Mouse (Mus musculus): Measurements from ENCODE around the gene Mgat3.

Mgat3 gene

DNA sequence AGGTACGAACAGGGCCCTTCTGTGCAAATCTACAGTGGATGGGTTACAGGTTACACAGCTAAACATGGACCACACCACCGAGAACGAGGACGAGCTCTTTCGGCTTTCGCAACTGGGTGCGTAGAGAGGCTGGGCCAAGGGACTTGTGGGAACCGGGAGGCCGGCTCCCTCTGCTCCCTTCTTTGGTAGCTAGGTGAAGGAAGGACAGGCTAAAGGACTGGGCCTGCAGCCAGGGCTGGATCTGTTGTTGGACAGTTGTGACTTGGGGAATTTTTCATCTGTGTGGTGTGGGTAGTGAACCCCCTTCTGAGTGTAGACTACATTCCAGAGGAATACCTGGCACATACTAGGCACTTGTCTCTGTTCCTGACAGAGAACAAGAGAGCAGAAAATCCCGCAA lies 20.9 kb upstream of the Mgat3 start:
- no peak for DNase-seq

DNA sequence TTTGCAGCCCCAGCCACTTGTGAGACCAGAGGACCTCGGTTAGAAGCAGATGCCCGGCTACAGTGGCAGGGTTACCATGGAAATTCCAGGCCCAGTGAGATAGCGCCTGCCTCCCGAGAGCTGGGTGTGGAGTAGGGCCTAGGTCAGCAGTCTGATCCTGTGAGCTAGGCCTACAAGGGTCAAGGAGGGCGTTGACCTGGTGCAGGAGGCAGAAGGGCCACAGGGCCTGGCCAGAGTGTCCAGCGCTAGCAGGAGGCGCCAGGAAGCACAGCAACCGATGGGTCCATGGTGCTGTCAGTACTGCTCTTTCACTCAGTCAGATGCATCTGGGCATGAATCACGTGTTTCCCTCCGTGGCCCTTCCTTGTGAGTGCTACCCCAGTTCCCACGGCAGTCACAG lies 19.8 kb upstream of the Mgat3 start:
- no peak for DNase-seq

DNA sequence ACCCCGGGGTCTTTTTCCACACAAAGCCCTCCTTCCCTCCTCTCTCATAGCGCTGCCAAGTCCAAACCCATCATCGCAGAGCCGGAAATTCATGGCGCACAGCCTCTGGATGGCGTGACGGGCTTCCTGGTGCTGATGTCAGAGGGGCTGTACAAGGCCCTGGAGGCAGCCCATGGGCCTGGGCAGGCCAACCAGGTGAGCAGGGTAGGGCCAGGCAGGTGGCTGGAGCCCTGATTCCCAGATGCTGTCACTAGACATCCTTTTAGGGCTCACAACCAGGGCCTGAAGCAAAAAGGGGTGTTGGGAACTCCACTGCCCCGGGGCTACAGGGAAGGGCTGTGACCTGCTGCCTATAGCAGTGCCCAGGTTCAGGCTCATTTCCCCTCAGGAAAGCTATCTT lies 17.8 kb upstream of the Mgat3 start:
- no peak for DNase-seq

DNA sequence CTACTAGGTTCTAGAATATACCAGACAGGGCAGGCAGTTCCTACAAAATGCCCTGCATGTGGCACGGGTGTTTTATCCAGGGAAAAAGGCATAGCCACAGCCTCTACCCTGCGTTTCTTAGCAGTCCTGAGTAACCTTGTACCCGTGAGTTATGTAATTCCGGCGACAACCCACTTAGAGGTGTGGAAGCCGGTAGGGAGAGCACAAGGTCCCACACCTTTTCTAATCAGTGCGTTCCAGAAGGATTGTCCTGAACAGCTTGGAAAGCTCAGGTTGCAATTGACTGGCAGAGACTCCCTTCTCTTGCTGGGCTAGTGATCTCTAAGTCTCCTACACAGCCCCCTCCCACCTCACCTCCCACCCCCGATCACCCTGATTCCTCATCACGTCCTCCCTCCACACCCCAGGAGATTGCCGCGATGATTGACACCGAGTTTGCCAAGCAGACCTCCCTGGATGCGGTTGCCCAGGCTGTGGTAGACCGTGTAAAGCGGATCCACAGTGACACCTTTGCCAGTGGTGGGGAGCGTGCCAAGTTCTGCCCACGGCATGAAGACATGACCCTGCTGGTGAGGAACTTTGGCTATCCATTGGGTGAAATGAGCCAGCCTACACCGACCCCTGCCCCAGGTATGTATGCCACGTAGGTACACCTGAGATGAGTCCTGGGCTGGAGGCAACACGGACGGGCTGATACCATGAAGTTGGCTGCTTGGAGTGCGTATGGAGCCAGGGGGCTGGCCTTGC lies 16.2 kb upstream of the Mgat3 start:
- DNase-seq, result no peak

DNA sequence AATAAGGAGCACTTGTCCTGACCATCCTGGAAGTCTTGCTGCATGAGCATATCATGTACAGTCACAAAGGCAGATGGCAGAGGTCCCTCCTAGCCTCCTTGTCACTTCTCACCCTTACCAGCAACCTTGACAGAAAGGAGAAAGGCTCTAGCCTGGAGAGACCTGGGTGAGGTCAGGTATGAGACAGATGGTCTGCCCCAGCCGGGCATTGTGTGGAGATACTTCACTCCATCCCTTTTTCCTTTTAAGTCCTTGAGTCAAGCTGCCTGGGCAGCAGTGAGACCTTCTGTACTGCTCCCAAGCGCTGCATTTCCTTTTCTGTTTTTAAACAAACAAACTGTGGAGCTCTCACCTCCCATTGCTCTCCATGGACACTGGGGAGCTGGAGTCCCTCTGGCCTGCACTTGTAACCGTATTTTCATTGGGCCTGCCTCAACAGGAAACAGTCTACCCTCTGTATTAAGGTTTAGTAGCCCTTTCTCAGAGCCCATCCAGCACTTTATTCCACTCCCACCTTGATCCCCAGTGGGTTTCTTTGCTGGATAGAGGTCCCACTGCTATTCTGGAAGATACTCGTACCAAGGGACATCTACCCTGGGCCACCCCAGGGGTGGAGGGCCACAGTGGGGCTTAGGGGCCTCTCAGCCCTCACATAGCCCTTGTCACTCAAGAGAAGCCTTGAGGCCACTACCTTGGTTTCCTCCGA lies 15.4 kb upstream of the Mgat3 start:
- DNase-seq, result no peak

DNA sequence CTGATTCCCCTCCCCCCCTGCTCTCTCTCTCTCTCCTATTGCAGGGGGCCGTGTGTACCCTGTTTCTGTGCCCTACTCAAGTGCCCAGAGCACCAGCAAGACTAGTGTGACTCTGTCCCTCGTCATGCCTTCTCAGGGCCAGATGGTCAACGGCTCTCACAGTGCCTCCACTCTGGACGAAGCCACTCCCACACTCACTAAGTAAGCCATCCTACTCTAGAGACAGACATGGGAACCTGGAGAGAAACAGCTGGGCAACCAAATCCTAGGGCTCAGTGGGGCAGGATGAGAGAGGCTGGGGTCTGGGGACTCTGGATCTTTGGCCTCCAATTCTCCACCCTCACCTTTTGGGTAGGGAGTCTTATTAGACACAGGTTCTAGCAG lies 14.8 kb upstream of the Mgat3 start:
- no peak for DNase-seq

DNA sequence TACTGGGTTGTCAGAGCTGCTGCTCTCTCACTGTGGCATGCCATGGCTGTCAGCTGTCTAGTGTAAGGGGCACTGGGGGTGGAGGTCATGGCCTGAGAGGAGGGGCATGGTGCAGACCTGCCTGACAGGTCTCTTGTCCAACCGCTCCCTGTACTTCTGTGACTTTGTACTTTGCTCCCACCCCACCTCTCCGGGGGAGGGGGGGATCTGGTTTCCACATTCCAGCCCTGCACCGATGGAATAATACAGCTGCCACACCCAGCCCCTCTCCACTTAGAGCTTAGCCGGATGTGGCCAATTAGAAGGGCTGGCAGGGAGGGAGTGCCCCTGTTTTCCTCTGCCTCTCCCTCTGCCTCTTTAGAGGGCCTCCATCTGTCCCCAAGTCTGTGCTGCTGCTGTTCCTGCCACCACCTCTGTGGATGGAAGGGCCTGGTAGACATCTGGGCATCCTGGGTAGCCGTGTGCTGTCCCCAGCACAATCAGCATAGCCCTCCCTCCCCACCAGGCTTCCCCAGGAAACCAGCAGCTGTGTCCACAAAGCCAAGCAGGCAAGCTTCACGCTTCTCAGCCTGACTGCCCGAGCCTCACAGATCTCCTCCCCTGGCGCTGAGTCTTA lies 14.1 kb upstream of the Mgat3 start:
- no peak for DNase-seq

DNA sequence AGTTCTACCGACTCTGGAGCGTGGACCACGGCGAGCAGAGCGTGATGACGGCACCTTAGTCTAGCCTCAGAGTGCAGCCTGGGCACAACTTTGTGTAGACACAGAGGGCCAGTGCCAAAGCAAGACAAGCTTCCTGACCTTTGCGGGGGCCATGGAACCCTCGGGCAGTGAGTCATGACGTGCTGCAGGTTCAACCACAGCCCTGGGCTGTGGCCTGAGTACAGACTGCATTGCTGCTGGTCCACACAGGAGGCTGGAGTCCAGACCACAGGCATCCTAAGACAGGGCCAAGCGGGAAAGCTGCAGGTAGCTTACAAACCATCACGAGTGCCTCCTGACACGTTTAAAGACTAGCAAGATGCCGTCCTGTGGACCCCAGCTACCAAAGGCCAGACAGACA lies 13.3 kb upstream of the Mgat3 start:
- no peak for DNase-seq

DNA sequence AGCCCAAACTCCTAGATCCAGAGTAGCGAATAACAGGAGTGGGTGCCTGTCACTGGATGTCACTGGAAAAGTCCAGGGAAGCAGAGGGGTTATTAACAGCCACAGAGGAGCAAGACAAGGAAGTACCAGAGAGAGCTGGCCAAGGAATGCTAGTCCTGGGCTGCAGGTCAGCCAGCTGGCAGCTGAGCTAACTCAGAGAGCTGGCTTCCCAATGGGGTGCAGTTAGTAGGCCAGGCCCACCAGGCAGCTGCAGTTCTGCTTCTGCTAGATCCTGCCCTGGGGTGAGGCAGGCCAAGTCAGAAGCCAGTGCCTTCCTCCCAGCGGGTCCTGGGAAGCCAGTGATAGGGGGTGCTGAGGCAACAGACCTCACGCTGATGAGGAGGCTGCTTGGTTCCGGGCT lies 12.8 kb upstream of the Mgat3 start:
- DNase-seq, result no peak

DNA sequence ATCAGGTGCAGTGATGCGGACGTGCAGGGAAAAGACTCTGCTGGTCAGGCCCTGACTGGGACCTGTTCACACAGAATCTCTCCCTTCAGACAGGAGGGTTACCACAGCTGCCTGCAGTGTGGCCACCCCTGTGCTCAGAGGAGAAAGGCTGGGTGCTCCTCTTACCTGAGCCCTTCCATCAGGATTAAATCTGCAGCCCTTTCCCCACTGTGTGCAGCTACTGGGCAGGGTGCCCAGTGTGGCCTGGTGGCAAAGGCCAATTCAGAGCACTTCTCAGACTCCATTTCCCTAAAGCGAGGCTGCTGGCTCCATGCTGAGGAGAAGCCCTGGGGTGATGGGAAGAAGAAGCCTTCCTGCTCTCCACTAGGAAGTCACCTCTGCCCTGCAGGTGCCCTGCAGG lies 12.3 kb upstream of the Mgat3 start:
- no peak for DNase-seq

DNA sequence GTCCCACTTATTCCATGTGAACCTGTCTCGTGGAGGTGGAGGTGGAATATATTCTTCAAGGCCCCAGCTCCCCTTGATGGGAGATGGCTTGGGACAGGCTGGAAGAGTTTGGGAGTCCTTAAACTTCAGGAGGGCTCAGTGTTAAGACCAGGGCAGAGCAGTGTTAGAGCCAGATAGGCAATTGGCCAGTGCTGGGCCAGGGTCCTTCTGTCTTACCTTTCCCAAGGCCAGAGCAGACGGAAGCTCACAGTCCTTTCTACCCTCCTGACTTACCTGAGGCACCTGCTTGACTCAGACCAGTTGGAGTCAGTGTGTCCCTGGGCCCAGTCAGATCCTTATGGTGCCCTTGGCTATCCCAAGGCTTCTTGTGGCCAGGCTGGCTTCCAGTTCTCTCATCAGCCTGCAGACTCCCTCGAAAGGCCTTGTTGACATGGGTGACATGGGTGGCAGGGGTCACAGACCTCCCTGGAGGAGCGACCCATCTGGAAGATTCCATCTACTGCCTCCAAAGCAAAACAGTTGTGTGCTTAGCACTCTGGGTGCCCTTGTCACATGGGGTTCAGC lies 11.0 kb upstream of the Mgat3 start:
- no peak for DNase-seq

DNA sequence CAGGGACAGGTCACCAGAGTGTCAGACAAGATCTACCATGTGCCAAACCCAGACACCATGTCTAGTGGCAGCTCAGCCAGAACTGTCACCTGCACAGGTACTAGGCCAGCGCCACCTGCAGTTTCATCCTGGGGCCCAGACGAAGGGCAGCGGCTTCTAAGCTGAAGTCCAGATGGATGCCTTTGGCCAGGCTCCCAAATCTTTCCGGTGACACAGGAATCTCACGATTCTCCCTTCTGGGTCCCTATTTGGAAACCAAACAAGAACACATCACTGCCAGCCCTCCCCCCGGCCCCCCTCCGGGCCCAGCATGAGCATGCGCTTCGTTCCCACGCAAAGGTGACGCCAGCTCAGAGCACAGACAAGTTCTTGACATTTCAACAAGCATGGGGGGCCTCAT lies 10.2 kb upstream of the Mgat3 start:
- DNase-seq, result no peak

DNA sequence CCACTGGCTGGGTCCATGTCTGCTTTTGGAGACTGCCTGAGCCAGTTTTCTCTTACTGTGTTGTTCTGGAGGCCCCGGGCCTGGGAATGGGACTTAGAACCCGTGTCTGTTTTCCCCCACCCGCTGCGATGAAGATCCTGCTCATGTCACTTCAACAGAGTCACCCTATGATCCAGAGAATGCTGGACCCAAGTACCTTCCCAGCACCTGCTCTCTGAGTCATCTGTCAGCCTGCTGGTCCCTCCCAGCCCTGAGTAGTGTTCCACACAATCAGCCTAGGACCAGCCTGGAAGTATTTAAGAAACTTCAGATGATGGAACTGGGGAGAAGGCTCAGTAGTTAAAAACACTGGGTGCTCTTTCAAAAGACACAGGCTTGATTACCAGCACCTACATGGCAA lies 9.8 kb upstream of the Mgat3 start:
- no peak for DNase-seq

DNA sequence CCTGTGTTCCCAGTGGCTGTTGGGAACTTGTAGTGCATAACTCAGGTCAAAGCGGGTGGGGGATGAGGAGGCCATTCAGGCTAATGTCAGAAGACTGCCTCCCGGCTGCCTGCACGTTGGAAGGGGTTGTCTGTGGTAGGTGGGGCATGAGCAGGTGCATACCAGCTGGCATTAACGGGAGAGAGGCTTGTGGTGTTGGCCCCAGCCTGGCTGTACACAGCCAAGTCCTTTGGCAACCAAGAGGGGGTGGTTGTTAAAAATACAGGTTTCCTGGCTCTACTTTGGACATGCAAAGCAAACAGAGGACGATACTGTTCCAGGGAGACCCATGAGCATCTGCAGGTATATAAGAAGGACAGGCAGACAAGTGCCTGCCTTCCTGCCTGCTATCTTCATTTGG lies 8.1 kb upstream of the Mgat3 start:
- no peak for DNase-seq

DNA sequence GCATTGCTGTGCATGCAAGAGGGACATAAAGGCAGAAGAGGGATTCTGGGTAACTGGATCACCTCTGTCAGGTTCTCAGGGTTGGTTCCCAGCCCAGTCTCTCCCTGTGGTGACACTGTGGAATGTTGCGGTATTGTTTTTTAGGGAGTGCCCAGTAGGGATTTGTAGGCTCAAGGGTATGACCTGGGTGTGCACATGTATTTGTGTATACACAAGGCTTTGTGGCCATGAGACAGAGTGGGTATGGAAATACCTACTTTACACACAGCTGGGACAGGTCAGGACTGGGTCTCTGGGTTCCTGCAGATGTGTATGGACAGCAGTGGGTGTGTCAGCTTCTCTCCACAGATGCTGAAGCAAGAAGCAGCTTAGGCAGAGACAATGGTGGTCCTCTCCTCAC lies 4.0 kb upstream of the Mgat3 start:
- no peak for DNase-seq

DNA sequence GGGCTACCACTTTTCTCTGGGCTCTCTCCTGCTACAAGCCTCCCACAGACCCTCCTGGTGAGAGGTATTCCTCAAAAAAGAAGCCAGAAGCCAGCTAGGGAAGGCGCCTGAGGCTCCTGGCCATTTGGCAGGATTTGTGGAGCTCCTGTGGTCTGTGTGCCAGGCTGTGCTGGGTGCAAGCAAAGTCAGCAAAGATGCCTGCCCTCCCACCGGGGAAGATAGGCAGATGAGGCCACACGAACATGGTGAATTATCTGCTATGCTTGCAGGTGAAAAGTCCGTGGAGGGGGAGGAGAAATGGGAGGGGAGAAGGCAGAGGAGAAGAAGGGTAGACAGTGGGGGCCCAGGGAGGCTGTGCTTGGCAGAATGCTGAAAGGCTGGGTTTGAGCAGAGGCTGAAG lies 3.2 kb upstream of the Mgat3 start:
- DNase-seq, result no peak

DNA sequence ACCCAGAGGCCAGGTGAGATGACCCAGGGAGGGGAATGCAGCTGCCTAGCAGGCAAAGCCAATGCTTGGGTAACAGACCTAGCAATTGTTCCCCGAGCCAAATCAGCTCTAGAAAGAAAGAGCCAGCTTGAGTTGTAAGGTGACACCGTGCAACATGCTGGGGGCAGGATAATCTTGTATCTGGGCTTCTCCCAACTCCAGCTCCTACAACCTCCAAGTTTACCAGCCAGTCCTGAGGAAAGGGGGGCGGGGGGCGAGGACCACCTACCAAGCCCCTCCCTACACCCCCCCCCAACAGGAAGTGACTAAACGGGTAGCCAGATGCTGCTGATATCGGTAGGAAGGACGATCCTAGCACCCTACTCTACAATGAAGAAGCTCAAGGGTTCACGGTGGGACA lies 2.2 kb upstream of the Mgat3 start:
- no peak for DNase-seq

DNA sequence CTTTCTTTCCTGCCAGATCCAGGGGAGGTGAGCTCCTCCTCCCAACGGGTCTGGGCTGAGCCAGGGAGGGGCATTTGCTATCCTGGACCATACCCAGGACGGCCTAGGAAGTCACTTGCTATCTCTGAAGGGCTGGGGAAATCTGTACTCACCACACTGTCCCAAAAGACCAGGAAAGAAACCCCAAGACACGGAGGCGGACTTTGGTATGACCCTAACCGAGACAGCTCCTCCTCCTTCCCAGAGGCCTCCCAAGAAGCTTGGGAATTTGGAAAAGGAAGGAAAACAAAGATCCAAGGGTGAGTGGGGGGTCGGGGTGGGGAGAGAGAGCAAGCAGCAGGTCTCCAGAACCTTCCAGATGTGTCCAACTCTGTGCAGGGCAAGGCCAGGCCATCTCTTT lies 1.7 kb upstream of the Mgat3 start:
- DNase-seq, result no peak

DNA sequence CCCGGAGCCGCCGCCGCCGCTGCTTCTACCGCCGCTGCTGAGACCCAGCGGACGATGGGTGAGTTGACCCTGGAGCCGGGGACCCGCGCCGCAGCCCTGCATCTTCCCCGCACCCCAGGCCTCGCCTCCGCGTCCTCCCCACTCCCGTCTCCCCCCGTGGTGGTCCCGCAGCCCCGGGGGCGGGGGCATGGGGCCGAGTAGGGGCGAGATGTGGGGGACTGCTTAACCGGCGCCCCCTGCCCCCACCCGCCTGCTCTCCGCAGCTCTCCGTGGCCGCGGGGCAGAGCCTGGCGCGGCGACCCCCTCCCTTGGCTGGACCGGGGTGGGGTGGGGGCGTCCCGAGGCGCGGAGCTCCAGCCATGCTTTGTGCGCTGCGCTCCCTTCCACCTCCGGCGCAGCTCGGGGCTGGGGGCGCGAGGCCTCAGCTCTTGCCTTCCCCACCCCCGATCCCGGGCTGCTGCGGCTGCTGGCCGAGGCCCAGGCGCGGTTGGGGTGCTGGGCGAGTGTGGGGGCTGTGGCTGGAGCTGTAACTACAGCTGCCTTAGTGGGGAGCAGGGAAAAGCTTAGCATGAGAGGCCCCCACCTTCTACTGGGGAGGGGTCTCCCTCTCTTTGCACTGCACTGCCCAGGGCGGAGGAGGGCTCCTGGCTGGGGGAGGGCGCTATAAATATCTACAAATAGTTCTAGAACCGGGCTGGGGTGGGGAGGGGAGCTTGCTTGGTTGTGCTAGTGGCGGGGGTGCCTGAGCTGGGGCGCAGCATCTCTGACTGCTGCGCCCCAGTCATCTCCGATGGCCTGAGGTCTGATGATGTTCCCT lies 468 bp downstream of the Mgat3 start:
- no peak for DNase-seq

DNA sequence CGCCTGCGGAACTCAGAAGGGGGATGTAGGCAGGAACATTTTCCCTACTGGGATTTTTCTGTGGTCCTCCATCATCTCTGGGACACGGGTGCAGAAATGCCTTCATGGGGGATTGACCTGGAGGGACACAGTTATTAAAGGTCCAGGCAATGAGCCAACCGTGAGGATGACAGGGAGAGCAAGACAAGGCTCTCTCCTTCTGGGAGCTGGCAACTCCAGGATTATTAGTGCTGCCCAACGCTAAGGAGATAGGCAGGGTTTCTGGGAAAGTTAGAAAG lies 1.0 kb downstream of the Mgat3 start:
- DNase-seq, result no peak

DNA sequence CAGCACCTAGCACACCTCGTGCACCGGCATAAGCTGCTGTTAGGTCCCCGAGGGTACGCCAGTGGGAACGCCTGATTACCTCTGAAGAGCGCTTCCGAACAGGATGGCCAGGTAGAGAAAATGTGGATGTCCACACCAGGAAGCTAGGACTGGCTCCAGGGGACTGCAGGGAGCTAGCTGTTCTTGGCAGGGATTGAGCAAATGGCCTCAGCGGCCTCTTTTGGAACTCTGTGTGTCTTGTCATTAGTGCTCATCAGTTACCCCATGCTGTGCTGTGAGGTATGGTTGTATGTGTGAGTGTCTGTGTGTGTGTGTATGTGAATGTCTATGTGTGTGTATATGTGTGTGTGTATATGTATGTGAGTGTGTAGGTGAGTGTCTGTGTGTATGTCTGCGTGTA lies 1.8 kb downstream of the Mgat3 start:
- DNase-seq, result no peak

DNA sequence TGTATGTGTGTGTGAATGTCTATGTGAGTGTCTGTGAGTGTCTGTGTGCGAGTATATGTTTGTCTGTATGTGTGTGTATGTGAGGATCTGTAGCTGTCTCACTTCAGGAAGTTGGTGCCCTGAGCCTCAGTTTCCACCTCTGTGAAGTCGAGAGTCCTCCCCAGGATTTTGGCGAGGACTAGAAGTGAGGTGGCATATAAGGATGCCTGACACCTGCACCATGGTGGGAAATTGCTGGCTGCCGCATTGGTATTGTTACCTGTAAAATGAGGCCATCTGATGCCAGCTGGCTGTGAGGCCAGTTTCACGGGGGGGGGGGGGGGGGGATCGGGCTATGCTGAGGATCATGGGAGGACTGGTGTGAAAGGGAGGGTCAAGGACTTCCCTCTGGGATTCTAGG lies 2.2 kb downstream of the Mgat3 start:
- DNase-seq, result no peak

DNA sequence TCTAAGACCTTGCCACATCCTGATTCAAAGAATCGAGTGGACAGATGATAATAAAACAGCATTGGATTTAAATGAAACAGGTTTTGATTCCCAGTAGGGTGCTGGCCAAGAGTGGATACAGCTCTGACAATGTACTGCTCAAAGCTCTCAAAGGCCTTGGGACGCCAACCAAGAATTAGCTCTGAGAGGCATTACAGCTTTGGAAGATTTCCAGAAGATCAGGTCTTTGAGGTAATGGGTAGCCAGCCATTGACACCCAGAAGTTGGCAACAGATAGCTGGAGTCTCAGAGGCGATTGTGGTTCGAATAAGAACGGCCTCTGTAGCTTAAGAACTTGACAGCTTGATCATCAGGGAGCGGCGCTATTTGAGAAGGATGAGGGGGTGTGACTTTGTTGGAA lies 8.0 kb downstream of the Mgat3 start:
- DNase-seq, result no peak
